Mouse (Mus musculus): ENCODE measurements around the gene Dlg5. TPM values are rescaled to one million over a fixed set of nuclear protein-coding genes. Genes with fewer than 3 reads are reported as not detected.

Gene Dlg5
- polyA plus RNA-seq, 1 experiment: 16.5 TPM

- no peaks in the 10 kb centered on the region for H3K79me2 ChIP-seq (ENCODE audit: control insufficient read depth, insufficient read depth)
- TF ChIP-seq USF1 (IDR thresholded peaks at IDR 0.05; ENCODE audit: low read depth): no peak
- TF ChIP-seq POLR2A (IDR thresholded peaks at IDR 0.05; ENCODE audit: insufficient read length, low read depth): no peak
- no peak for TF ChIP-seq CEBPB (IDR thresholded peaks at IDR 0.05; ENCODE audit: insufficient read depth, poor library complexity, severe bottlenecking)
- TF ChIP-seq REST (IDR thresholded peaks at IDR 0.05; ENCODE audit: insufficient read depth, insufficient read length): no peak
- TF ChIP-seq MYOD1 (IDR thresholded peaks at IDR 0.05; ENCODE audit: control insufficient read depth in 1 of 3, insufficient read length in 2 of 3, low read depth in 2 of 3): no peak
- no peak overlapping the region for H3K4me3 ChIP-seq
- H3K27me3 ChIP-seq (ENCODE audit: control insufficient read depth, insufficient read depth, insufficient read length): no peaks in the 10 kb centered on the region
- H3K36me3 ChIP-seq (ENCODE audit: control insufficient read depth, insufficient read depth): no peaks in the 10 kb centered on the region
- H3K4me2 ChIP-seq (ENCODE audit: low read depth): no peak overlapping the region
- no peak overlapping the region for H3ac ChIP-seq (ENCODE audit: control insufficient read depth, insufficient read length)
Observed at GRCm38 (mm10) chr14:24092391-24092790, 153.3 kb downstream of the Dlg5 start.

- Histone ChIP-seq H3K27me3 (ENCODE audit: control insufficient read depth, insufficient read depth, insufficient read length) (no peaks in the 10 kb centered on the region), H3K4me2 (ENCODE audit: low read depth) (no peak overlapping the region), H3ac (ENCODE audit: control insufficient read depth, insufficient read length) (no peak overlapping the region), H3K79me2 (ENCODE audit: control insufficient read depth, insufficient read depth) (no peaks in the 10 kb centered on the region), H3K4me3 (no peak overlapping the region), H3K36me3 (ENCODE audit: control insufficient read depth, insufficient read depth) (no peaks in the 10 kb centered on the region)
- TF ChIP-seq MYOD1 (IDR thresholded peaks at IDR 0.05; ENCODE audit: control insufficient read depth in 1 of 3, insufficient read length in 2 of 3, low read depth in 2 of 3): no peak
- TF ChIP-seq MAX (IDR thresholded peaks at IDR 0.05; ENCODE audit: low read depth): no peak
- no peak for TF ChIP-seq REST (IDR thresholded peaks at IDR 0.05; ENCODE audit: insufficient read depth, insufficient read length)
- TF ChIP-seq MYOG (IDR thresholded peaks at IDR 0.05; ENCODE audit: control insufficient read depth in 1 of 3, insufficient read depth in 1 of 3, insufficient read length in 2 of 3, low read depth in 2 of 3): no peak
- TF ChIP-seq POLR2AphosphoS2 (IDR thresholded peaks at IDR 0.05; ENCODE audit: insufficient read length, low read depth): no peak
- no peak for TF ChIP-seq TCF12 (IDR thresholded peaks at IDR 0.05; ENCODE audit: insufficient read depth, poor library complexity, severe bottlenecking)
- no peak for TF ChIP-seq E2F4 (IDR thresholded peaks at IDR 0.05; ENCODE audit: insufficient read depth)
- no peak for TF ChIP-seq CEBPB (IDR thresholded peaks at IDR 0.05; ENCODE audit: insufficient read depth, poor library complexity, severe bottlenecking)
- TF ChIP-seq USF1 (IDR thresholded peaks at IDR 0.05; ENCODE audit: low read depth): no peak
Observed at GRCm38 (mm10) chr14:24090790-24091189, 154.9 kb downstream of the Dlg5 start.

GRCm38 (mm10) chr14:24089181-24089580 lies 156.5 kb downstream of the Dlg5 start:
- Histone ChIP-seq H3K36me3 (ENCODE audit: control insufficient read depth, insufficient read depth) (no peaks in the 10 kb centered on the region), H3K27me3 (ENCODE audit: control insufficient read depth, insufficient read depth, insufficient read length) (no peaks in the 10 kb centered on the region), H3K4me3 (no peak overlapping the region), H3K4me2 (ENCODE audit: low read depth) (no peak overlapping the region), H3ac (ENCODE audit: control insufficient read depth, insufficient read length) (no peak overlapping the region), H3K79me2 (ENCODE audit: control insufficient read depth, insufficient read depth) (no peaks in the 10 kb centered on the region)
- no peak for TF ChIP-seq POLR2AphosphoS2 (IDR thresholded peaks at IDR 0.05; ENCODE audit: insufficient read length, low read depth)
- TF ChIP-seq REST (IDR thresholded peaks at IDR 0.05; ENCODE audit: insufficient read depth, insufficient read length): no peak
- TF ChIP-seq MYOD1 (IDR thresholded peaks at IDR 0.05; ENCODE audit: control insufficient read depth in 1 of 3, insufficient read length in 2 of 3, low read depth in 2 of 3): no peak
- no peak for TF ChIP-seq CEBPB (IDR thresholded peaks at IDR 0.05; ENCODE audit: insufficient read depth, poor library complexity, severe bottlenecking)
- TF ChIP-seq MYOG (IDR thresholded peaks at IDR 0.05; ENCODE audit: control insufficient read depth in 1 of 3, insufficient read depth in 1 of 3, insufficient read length in 2 of 3, low read depth in 2 of 3): no peak
- no peak for TF ChIP-seq POLR2A (IDR thresholded peaks at IDR 0.05; ENCODE audit: insufficient read length, low read depth)
- TF ChIP-seq TCF3 (IDR thresholded peaks at IDR 0.05; ENCODE audit: insufficient read length, low read depth): no peak
- no peak for TF ChIP-seq E2F4 (IDR thresholded peaks at IDR 0.05; ENCODE audit: insufficient read depth)
- no peak for TF ChIP-seq TCF12 (IDR thresholded peaks at IDR 0.05; ENCODE audit: insufficient read depth, poor library complexity, severe bottlenecking)

- H3ac ChIP-seq (ENCODE audit: control insufficient read depth, insufficient read length): no peak overlapping the region
- H3K4me2 ChIP-seq (ENCODE audit: low read depth): no peak overlapping the region
- peaks cover 3% of the 10 kb centered on the region for H3K27me3 ChIP-seq (ENCODE audit: control insufficient read depth, insufficient read depth, insufficient read length)
- H3K4me3 ChIP-seq: no peak overlapping the region
- H3K79me2 ChIP-seq (ENCODE audit: control insufficient read depth, insufficient read depth): no peaks in the 10 kb centered on the region
- no peak for TF ChIP-seq CEBPB (IDR thresholded peaks at IDR 0.05; ENCODE audit: insufficient read depth, poor library complexity, severe bottlenecking)
- no peak for TF ChIP-seq POLR2AphosphoS2 (IDR thresholded peaks at IDR 0.05; ENCODE audit: insufficient read length, low read depth)
- no peak for TF ChIP-seq TCF3 (IDR thresholded peaks at IDR 0.05; ENCODE audit: insufficient read length, low read depth)
- no peak for TF ChIP-seq E2F4 (IDR thresholded peaks at IDR 0.05; ENCODE audit: insufficient read depth)
- no peak for TF ChIP-seq MAX (IDR thresholded peaks at IDR 0.05; ENCODE audit: low read depth)
- TF ChIP-seq MYOG (IDR thresholded peaks at IDR 0.05; ENCODE audit: control insufficient read depth in 1 of 3, insufficient read depth in 1 of 3, insufficient read length in 2 of 3, low read depth in 2 of 3): no peak
- no peak for TF ChIP-seq USF1 (IDR thresholded peaks at IDR 0.05; ENCODE audit: low read depth)
- TF ChIP-seq SRF (IDR thresholded peaks at IDR 0.05; ENCODE audit: control insufficient read depth, insufficient read length, low read depth): no peak
- TF ChIP-seq MYOD1 (IDR thresholded peaks at IDR 0.05; ENCODE audit: control insufficient read depth in 1 of 3, insufficient read length in 2 of 3, low read depth in 2 of 3): no peak
- TF ChIP-seq REST (IDR thresholded peaks at IDR 0.05; ENCODE audit: insufficient read depth, insufficient read length): no peak
- TF ChIP-seq TCF12 (IDR thresholded peaks at IDR 0.05; ENCODE audit: insufficient read depth, poor library complexity, severe bottlenecking): no peak
- no peak for TF ChIP-seq POLR2A (IDR thresholded peaks at IDR 0.05; ENCODE audit: insufficient read length, low read depth)
- no peaks in the 10 kb centered on the region for H3K36me3 ChIP-seq (ENCODE audit: control insufficient read depth, insufficient read depth)
Observed at GRCm38 (mm10) chr14:24087430-24087829, 158.3 kb downstream of the Dlg5 start.

GRCm38 (mm10) chr14:24086481-24086880 lies 159.2 kb downstream of the Dlg5 start:
- Histone ChIP-seq H3K4me2 (ENCODE audit: low read depth) (no peak overlapping the region), H3K4me3 (no peak overlapping the region), H3K36me3 (ENCODE audit: control insufficient read depth, insufficient read depth) (no peaks in the 10 kb centered on the region), H3K27me3 (ENCODE audit: control insufficient read depth, insufficient read depth, insufficient read length) (peaks cover 5% of the 10 kb centered on the region), H3ac (ENCODE audit: control insufficient read depth, insufficient read length) (no peak overlapping the region), H3K79me2 (ENCODE audit: control insufficient read depth, insufficient read depth) (no peaks in the 10 kb centered on the region)
- TF ChIP-seq MYOD1 (IDR thresholded peaks at IDR 0.05; ENCODE audit: control insufficient read depth in 1 of 3, insufficient read length in 2 of 3, low read depth in 2 of 3): no peak
- no peak for TF ChIP-seq SRF (IDR thresholded peaks at IDR 0.05; ENCODE audit: control insufficient read depth, insufficient read length, low read depth)
- no peak for TF ChIP-seq TCF12 (IDR thresholded peaks at IDR 0.05; ENCODE audit: insufficient read depth, poor library complexity, severe bottlenecking)
- TF ChIP-seq MAX (IDR thresholded peaks at IDR 0.05; ENCODE audit: low read depth): no peak
- no peak for TF ChIP-seq MYOG (IDR thresholded peaks at IDR 0.05; ENCODE audit: control insufficient read depth in 1 of 3, insufficient read depth in 1 of 3, insufficient read length in 2 of 3, low read depth in 2 of 3)
- TF ChIP-seq POLR2AphosphoS2 (IDR thresholded peaks at IDR 0.05; ENCODE audit: insufficient read length, low read depth): no peak
- no peak for TF ChIP-seq TCF3 (IDR thresholded peaks at IDR 0.05; ENCODE audit: insufficient read length, low read depth)

Other genes with a start within 250 kb of the Dlg5 start
- gene Kcnma1, start 231.4 kb downstream of the Dlg5 start, polyA plus RNA-seq (2012; fragmentation: generic; extraction: Trizol): 0.26 TPM
- gene E330034G19Rik, start 47.3 kb upstream of the Dlg5 start, polyA plus RNA-seq (2012; fragmentation: generic; extraction: Trizol): not detected
- 11.5 TPM for gene Polr3a, start 241.1 kb upstream of the Dlg5 start, polyA plus RNA-seq (2012; fragmentation: generic; extraction: Trizol)
- 2,340 TPM for gene Rps24, start 241.2 kb upstream of the Dlg5 start, polyA plus RNA-seq (2012; fragmentation: generic; extraction: Trizol)

All from myocyte (in vitro differentiated cells).